Mouse (Mus musculus) hindbrain, postnatal 0 days (tissue): ENCODE results near the gene Naa40. TPM values are rescaled to one million over a fixed set of nuclear protein-coding genes. Genes with fewer than 3 reads are reported as not detected.

Experiments
- ATAC-seq: fragments of 200-750 bp; cut with Nextera tagmentation; 2 replicates; pipeline ENCODE4 v1.8.0; 2017; ENCODE audit warnings: mild to moderate bottlenecking, moderate TSS enrichment, moderate library complexity
- DNase-seq: peaks from one replicate; pipeline ENCODE4 v3.0.0-alpha.2; 2015; ENCODE audit warnings: low spot score
- H3K27ac ChIP-seq: fragments of 300-500 bp; sonication (generic); 2 replicates; pipeline ENCODE4 v1.5.1; 2014; ENCODE audit warnings: mild to moderate bottlenecking
- H3K27me3 ChIP-seq: fragments of 300-500 bp; sonication (generic); 2 replicates; pipeline ENCODE4 v1.6.1; 2014; ENCODE audit warnings: low read length, mixed read lengths; ENCODE audit not compliant: insufficient read depth
- H3K36me3 ChIP-seq: fragments of 300-500 bp; sonication (generic); 2 replicates; pipeline ENCODE4 v1.6.1; 2014; ENCODE audit warnings: low read length, mixed read lengths; ENCODE audit not compliant: insufficient read depth
- H3K4me1 ChIP-seq: fragments of 300-500 bp; sonication (generic); 2 replicates; pipeline ENCODE4 v1.6.1; 2014; ENCODE audit warnings: antibody characterized with exemption, low read length, mixed read lengths; ENCODE audit not compliant: insufficient read depth
- H3K4me2 ChIP-seq: fragments of 300-500 bp; sonication (generic); 2 replicates; pipeline ENCODE4 v1.6.1; 2014; ENCODE audit warnings: low read depth, mild to moderate bottlenecking, low read length, moderate library complexity, mixed read lengths
- H3K4me3 ChIP-seq: fragments of 300-500 bp; sonication (generic); 2 replicates; pipeline ENCODE4 v1.5.1; 2014; ENCODE audit warnings: low read length
- H3K9ac ChIP-seq: fragments of 300-500 bp; sonication (generic); replicated peaks from 2 replicates; pipeline ENCODE4 v1.6.1; 2014; ENCODE audit warnings: mild to moderate bottlenecking, low read length, moderate library complexity, mixed read lengths
- H3K9me3 ChIP-seq: fragments of 300-500 bp; sonication (generic); 2 replicates; pipeline ENCODE4 v1.6.1; 2016; ENCODE audit warnings: low read length, mixed read lengths
- CTCF ChIP-seq: IDR thresholded peaks from 2 replicates; pipeline ENCODE4 v1.5.1; 2016; ENCODE audit warnings: antibody characterized with exemption, control low read depth, low read depth
- WGBS: fragments of 180-500 bp; shearing (Covaris S2); extraction: QIAGEN DNeasy Blood & Tissue Kit; methylation state at CpG from one replicate; pipeline ENCODE4 v1.1.7; 2014; 5-methylcytosine and 5-hydroxymethylcytosine counted together
- polyA plus RNA-seq: library from polyadenylated mRNA; unstranded; fragments of >200 nt; fragmentation: Nextera tagmentation; extraction: Ambion mirVana; gene quantifications from 2 replicates; pipeline ENCODE4 v1.2.1, GENCODE M21; 2015
- total RNA-seq: library from RNA; depleted of rRNA; stranded (reverse); fragments of >200 nt; gene quantifications from 2 replicates; pipeline ENCODE4 v1.2.3, GENCODE M21; 2014

Naa40 gene
- total and polyA plus RNA-seq, 2 experiments from 2014 or later: 42.8 to 59.7 TPM

DNA sequence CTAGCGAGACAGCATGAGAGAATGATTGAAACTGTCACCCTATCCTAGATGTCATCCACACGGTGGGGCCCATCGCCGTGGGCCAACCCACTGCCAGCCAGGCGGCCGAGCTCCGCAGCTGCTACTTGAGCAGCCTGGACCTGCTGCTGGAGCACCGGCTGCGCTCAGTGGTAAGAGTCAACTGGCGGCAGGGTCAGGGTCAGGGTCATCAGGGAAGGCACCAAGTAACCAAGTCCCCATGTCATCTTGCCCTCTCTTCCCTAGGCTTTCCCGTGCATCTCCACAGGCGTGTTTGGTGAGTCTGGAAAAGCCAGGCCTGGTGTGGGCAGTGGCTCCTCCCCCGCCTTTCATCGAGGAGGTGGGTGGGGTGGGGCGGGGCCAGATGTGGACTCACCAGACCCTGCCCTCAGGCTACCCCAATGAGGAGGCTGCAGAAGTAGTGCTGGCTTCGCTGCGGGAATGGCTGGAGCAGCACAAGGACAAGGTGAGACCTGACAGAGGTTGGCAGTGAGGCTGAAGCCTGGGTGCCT, 44.2 kb downstream of the Naa40 start:
- TF ChIP-seq CTCF: no peak
- no peak overlapping the region for H3K4me3 ChIP-seq
- ATAC-seq (0 out of 2 replicates have a peak, but pooled peaks have one; percentile 13), DNase-seq (no peak)
- H3K27ac ChIP-seq: no peak overlapping the region
- no peak overlapping the region for H3K4me2 ChIP-seq
- WGBS: 19% methylated on average over 17 of the region's 17 CpGs
- peaks cover 35% of the 10 kb centered on the region for H3K36me3 ChIP-seq
- H3K27me3 ChIP-seq: no peaks in the 10 kb centered on the region
- no peaks in the 10 kb centered on the region for H3K4me1 ChIP-seq
- no peak overlapping the region for H3K9ac ChIP-seq
- no peaks in the 10 kb centered on the region for H3K9me3 ChIP-seq

DNA sequence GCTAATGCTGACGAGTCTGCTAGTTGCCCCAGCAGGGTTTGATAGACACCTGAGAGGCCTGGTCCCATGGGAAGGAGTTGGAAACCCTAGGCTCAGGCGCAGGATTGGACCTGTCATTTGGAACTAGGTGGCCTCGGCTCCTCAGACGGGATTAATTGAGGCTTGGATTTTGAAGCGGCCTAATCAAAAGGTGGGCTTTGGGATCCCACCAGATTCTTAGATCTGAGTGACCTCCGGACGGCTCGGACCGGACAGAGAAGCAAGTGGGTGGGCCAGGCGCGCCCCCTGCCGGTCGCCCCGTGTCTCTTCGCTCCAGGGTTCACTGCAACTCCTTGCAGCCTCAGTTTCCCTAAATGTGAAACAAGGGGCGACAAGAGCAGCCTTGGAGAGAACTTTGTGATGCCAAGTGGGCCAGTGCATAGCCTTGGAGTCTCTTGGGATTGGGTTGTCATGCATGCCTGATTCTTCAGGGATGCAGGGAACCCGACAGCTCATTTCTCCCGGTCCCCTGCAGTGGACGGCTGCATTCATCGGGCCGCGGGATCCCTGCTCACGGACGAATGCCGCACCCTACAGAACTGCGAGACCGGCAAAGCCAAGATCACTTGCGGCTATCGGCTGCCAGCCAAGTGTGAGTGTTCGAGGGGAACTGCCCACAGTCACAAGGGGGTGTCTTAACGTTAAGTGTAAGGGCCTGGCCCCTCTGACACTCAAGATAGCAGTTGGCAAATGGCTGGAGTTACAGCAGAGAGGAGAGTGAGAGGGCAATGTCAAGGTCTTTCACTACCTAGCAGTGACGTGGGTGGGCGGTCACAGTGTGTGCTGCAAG, 44.9 kb downstream of the Naa40 start:
- Histone ChIP-seq H3K27ac (no peak overlapping the region), H3K36me3 (peaks cover 29% of the 10 kb centered on the region), H3K9ac (no peak overlapping the region), H3K9me3 (no peaks in the 10 kb centered on the region), H3K4me3 (no peak overlapping the region), H3K4me2 (no peak overlapping the region), H3K4me1 (peaks cover 3% of the 10 kb centered on the region), H3K27me3 (no peaks in the 10 kb centered on the region)
- peak; percentile 88 for TF ChIP-seq CTCF
- ATAC-seq (peak; percentile 21; the same call in 1 of the 2 replicates), DNase-seq (peak; percentile 70)
- 13% methylated on average over 33 of the region's 33 CpGs for WGBS

DNA sequence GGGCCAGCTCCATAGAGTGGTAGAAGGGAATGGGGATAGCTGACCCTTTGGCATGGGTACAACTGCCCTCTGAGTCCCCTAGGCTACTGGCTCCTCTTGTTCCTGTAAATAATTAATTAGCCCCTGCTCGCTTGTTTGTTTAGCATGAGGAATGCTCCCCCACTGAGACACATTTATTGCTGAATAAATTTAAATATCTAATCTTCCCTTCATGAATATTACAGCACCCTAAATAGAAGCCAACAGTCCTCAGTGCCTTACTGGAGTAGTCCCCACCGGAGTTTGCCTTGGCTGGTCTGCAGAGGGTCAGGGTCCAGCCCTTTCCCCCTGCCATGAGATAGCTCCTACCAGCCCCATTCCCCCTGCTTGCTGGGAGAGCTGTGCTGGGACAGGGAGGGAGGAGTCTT, 48.4 kb downstream of the Naa40 start:
- Histone ChIP-seq H3K4me1 (peaks cover 4% of the 10 kb centered on the region), H3K4me2 (no peak overlapping the region), H3K9ac (no peak overlapping the region), H3K36me3 (no peaks in the 10 kb centered on the region), H3K27ac (no peak overlapping the region), H3K4me3 (no peak overlapping the region), H3K27me3 (no peaks in the 10 kb centered on the region), H3K9me3 (no peaks in the 10 kb centered on the region)
- DNase-seq (peak; percentile 40), ATAC-seq (no peak)
- 18% methylated on average over 2 of the region's 2 CpGs for WGBS
- TF ChIP-seq CTCF: no peak

- Histone ChIP-seq H3K4me1 (peaks cover 4% of the 10 kb centered on the region), H3K27me3 (no peaks in the 10 kb centered on the region), H3K4me3 (no peak overlapping the region), H3K9me3 (no peaks in the 10 kb centered on the region), H3K27ac (no peak overlapping the region), H3K36me3 (no peaks in the 10 kb centered on the region), H3K4me2 (no peak overlapping the region), H3K9ac (no peak overlapping the region)
- DNase-seq (no peak), ATAC-seq (no peak)
- no peak for TF ChIP-seq CTCF
- WGBS: 37% methylated on average over 6 of the region's 6 CpGs
Observed at GRCm38 (mm10) chr19:7191639-7192038, 49.3 kb downstream of the Naa40 start.

DNA sequence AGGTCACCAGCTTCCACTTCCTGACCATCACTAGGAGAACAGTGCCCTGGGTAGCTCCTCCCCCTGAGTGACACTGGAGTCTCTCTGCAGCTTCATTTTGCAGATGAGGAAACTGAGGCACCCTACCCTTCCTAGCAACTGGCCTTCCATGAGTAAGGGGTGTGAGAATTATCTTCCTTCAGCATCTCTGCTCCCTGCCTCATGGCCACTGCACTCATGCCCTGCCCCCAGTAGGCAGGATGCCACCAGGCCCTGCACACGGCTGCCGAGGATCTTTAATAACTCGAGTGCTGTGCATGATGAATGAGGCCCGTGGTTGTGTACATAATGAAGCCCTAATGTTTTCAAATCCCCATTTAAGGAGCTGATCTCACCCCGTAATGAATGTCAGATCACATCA, 50.0 kb downstream of the Naa40 start:
- Histone ChIP-seq H3K9me3 (no peaks in the 10 kb centered on the region), H3K4me2 (no peak overlapping the region), H3K27me3 (no peaks in the 10 kb centered on the region), H3K36me3 (no peaks in the 10 kb centered on the region), H3K27ac (no peak overlapping the region), H3K4me1 (peaks cover 4% of the 10 kb centered on the region), H3K4me3 (no peak overlapping the region), H3K9ac (no peak overlapping the region)
- DNase-seq (no peak), ATAC-seq (no peak)
- 26% methylated on average over 5 of the region's 5 CpGs for WGBS
- TF ChIP-seq CTCF: no peak

DNA sequence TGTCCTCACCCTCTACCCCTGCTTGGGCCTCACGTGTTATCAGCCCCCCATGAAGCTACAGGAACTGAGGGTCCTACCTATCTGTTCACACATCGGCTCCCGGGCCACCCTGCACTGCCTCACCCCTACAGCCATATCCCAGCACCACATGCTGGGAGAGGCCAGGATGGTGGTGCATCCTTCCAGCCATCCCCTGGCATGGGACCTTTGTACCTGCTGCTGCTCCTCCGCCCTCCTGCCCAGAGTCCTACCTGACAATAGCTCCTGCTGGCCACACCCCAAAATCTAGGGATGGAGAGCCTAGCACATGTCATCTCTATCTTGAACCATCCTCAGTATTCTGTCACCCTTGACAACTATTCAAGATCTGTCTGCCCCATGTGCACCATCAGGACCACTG, 52.0 kb downstream of the Naa40 start:
- peaks cover 4% of the 10 kb centered on the region for H3K4me1 ChIP-seq
- 92% methylated on average over 4 of the region's 4 CpGs for WGBS
- no peak overlapping the region for H3K9ac ChIP-seq
- DNase-seq (no peak), ATAC-seq (no peak)
- TF ChIP-seq CTCF: no peak
- no peak overlapping the region for H3K4me3 ChIP-seq
- no peaks in the 10 kb centered on the region for H3K9me3 ChIP-seq
- H3K27me3 ChIP-seq: peaks cover 3% of the 10 kb centered on the region; the same call in 1 of the 2 replicates
- no peak overlapping the region for H3K4me2 ChIP-seq
- no peak overlapping the region for H3K27ac ChIP-seq
- no peaks in the 10 kb centered on the region for H3K36me3 ChIP-seq

GRCm38 (mm10) chr19:7187157-7187556, 53.8 kb downstream of the Naa40 start:
- whole genome bisulfite sequencing: 58% methylated on average over 5 of the region's 5 CpGs
- H3K27ac ChIP-seq: no peak overlapping the region
- ATAC-seq: no peak
- peaks cover 11% of the 10 kb centered on the region for H3K4me1 ChIP-seq
- H3K9ac ChIP-seq: no peak overlapping the region
- no peak for TF ChIP-seq CTCF
- no peak overlapping the region for H3K4me2 ChIP-seq
- H3K36me3 ChIP-seq: no peaks in the 10 kb centered on the region
- peaks cover 3% of the 10 kb centered on the region; the same call in 1 of the 2 replicates for H3K27me3 ChIP-seq
- DNase-seq: no peak
- H3K9me3 ChIP-seq: no peaks in the 10 kb centered on the region
- no peak overlapping the region for H3K4me3 ChIP-seq
